Mouse (Mus musculus) cerebellum, postnatal 25 days (tissue): ENCODE measurements around the gene Arih2.
"Not testable (repeated sequence)": the region's sequence is repeated elsewhere in the genome, so short reads cannot be mapped to it uniquely, and the experiment has no call there.

Experiments
- DNase-seq, 2 experiments: peaks; one replicate each; pipeline ENCODE4 v3.0.0; 2021; ENCODE audit warnings: mixed read lengths in 2 of 2

Arih2 gene

DNA sequence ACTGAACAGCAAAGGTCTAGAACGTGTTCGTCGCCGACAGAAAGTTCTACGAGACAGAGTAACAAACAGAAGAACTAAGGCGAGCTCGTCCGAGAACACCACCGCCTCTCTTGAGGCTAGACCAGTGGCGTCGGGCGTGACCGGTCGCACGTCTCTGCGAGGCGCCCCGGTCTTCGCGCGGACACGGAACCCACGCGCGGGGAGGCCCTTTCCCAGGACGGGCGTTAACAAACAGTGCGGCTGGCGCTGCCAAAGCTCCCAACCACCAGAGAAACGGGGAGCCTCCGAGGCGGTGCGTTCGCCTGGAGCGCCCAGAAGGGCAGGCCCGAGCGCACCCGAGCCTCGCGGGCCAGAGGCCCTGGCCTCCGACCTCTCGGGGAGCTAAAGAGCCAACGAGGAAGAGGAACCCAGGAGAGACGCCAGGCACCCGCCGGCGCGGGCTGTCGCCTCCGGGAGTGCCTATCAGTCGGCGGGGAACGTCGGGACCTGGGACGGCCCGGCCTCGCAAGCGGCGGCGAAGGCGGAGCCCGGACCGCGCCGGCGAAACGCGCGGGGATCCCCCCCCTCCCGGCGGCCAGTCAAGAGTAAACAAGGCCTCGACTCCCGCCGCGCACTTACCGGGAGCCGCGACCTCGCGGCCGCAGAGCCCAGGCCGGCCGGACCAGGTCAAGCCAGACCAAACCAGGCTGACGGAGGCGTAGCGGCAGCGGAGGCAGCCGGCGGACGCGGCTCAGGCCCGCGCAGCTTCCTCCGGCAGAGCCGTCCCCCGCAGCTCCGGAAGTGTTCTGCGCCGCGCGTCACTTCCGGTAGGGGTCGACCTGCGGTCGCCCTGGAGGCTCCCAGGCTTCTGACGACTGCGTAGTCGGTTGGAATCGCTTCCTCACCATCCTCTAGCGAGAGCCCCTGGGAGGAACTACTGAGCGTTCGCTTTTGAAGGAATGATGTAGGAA lies at the start of gene Arih2:
Arih2 (minus strand) TSS at position 776 of the 950 bp plus-strand sequence.
- DNase-seq: peak; percentile 95

DNA sequence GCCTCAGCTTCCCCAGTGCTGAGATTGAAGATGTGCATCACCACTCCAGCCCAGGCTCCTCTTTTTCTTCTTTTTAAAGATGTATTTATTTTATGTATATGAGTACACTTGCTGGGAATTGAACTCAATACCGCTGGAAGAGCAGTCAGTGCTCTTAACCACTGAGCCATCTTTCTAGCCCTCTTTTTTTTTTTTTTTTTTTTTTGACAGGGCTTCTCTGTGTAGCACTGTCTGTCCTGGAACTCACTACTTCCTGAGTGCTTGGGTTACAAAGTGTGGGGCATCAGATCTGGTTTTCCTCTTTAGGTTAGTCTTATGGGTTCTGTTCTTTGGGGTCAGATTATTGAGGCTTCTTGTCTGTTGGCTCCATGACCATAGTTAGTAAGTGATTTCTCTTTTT lies 45.3 kb upstream of the Arih2 start:
- DNase-seq: no peak

DNA sequence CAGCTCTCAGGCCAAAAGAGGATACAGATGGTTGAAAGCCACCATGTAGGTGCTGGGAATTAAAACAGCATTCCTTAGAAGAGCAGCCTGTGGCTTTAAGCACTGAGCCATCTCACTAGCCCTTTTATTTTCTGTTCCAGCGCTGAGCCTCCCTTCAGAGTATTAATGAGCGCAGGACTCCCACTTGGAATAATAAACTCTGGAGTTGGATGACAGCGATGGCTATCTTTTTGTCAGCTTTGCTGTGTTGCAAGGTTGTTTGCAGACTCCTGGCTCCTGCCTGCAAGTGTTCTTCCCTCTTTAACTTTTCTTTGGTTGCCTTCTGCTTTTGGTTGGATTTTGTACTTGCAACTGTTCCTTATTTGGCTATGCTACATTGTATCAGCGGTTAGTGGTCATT lies 44.8 kb upstream of the Arih2 start:
- DNase-seq: no peak

DNA sequence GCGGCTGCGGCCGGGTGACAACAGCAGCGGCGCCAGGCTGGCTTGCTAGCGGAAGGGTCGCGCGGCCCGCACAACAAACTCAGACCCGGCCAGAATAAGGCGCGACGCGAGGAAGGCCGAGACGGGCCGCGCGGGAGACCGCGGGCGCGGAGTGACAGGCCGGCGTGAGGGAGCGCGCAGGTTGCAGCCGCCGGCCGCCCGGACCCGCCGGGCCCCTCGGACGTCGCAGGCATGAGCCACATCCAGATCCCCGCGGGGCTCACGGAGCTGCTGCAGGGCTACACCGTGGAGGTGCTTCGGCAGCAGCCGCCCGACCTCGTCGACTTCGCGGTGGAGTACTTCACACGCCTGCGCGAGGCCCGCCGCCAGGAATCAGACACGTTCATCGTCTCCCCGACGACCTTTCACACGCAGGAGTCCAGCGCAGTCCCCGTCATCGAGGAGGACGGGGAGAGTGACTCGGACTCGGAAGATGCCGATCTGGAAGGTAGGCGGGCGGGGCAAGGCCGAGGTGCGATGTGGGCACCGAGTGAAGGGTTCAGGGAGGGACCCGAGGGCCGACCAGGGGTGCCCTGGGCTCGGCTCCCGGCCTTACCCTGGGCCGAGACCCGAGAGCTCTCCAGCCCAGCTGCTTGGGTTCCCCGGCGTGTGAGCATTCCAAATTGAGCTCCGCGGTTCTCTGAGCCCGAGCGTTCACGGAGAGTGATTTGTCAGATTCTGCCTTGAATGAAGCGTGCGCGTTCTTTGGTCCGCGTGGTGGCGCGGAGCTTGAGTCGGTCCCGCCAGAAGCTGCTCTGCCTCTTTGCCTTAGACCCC lies 43.2 kb upstream of the Arih2 start:
- DNase-seq: peak; percentile 76 to 77

DNA sequence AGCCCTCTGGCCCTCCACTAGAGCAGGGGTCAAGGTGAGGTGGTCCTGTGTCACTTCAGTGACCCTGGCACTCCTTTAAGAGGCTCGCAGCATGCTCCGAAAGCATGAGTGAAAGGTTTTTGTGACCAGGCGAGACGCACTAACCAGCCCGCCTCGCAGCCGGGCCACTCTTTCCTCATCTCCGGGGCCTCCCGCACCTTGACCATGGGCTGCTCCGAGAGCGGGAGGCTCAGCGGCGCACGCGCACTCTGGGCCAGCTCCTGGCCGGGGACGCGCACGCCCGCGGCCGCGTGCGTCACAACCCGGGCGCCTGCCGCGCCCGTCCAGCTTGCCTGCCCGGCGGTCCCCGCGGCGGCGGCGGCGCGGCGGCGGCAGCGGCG lies 42.6 kb upstream of the Arih2 start:
- peak; percentile 96 to 97 for DNase-seq

- DNase-seq: no peak
These were observed 42.2 kb upstream of the Arih2 start for GRCm38 (mm10) chr9:108691371-108691770.

GRCm38 (mm10) chr9:108690914-108691313 lies 41.7 kb upstream of the Arih2 start:
- DNase-seq: peak in 1 of 2 experiments; percentile 22

DNA sequence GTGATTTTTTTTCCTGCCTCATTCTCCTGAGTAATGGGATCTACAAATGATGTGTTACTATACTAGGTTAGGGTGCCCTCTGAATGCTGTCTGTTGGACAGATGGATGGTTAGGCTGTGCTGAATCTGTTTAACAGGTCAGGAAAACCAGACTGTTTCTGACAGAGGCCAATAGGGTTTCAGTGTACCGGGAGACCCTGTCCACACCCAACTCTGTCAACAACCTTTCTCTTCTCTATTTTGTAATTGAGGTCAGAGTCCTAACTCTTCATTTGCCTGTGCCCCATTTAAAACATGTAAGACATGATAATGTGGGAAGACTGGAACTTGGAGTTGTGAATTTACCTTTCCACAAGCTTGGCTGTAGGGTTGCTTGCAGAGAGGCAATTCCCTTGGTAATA lies 40.8 kb upstream of the Arih2 start:
- DNase-seq: no peak

GRCm38 (mm10) chr9:108689106-108689505 lies 39.9 kb upstream of the Arih2 start, which contains the start of gene Prkar2a:
Gene Prkar2a, plus strand, starts transcription at chr9:108689314.
- DNase-seq: no peak

DNA sequence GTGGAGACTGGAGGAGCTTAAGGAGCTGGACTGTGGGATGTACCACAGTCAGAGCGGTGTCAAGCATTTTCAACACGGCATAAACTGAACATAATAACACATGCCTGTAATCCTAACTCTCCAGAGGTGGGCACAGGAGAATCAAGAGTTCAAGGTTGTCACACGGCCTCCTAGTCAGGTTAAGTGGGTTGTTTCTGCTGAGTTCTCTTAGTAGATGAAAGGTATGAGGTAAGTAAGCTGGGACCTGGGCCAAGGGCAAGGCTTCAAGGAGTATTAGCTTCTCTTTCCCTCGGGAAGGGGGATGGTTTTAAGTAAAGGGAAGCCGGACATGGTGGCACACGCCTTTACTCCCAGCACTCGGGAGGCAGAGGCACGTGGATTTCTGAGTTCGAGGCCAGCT lies 39.3 kb upstream of the Arih2 start:
- no peak for DNase-seq

- no peak for DNase-seq
These were observed 38.5 kb upstream of the Arih2 start for GRCm38 (mm10) chr9:108687686-108688085.

DNA sequence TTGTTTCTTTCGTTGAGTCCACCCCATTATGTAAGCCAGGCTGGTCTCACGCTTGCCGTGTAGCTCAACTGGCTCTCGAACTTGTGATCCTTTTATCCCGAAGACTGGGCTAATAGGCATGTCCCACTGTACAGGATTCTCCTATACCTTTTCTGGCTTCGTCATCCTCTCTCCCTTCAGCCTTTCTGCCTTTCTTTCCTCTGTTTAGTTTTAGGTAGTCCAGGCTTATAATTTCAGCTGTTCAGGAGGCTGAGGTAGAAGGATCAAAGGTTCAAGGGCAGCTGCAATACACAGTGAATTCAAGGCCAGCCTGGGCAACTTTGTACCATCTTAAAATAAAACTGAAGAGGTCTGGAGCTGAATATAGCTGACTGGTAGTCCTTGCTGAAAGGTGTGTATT lies 38.0 kb upstream of the Arih2 start:
- DNase-seq: no peak

DNA sequence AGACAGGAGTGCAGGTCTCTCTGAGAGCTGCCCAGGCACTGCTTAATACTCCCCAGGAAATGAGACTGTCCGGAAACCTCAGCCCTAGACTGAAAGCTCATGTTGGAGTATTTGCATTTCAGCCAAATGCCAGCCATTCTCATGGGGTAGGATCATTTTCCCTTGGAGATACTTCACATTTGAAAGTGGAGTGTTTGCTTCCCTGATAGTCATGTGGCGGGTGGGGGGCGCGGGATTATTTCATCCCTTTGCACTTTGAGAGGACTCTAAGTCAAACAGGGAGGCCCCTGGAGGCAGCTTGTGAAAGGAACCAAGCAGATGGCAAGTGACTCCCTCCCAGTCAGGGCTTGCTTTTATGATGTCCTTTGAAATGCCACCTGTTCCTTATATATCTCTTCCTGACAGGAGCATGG lies 37.3 kb upstream of the Arih2 start:
- peak; percentile 39 to 44 for DNase-seq

DNA sequence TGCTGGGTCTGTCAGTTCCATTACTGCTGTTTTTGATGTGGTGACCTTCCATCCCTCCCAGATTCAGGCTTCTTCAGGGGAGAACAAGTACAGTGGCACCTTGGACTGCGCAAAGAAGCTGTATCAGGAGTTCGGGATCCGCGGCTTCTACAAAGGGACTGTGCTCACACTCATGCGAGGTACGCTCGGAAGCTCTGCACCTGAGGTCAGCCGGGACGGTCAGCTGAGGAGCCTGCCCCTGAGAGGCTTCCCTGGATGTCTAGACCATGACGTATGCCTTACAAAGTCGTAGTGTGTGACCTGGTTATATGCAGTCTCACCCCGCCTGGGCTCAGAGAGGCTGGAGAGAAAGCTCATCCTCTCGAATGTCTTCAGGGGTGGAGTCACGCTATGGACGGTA lies 30.8 kb upstream of the Arih2 start:
- DNase-seq: no peak

GRCm38 (mm10) chr9:108673151-108673550 lies 24.0 kb upstream of the Arih2 start:
- no peak for DNase-seq

- no peak for DNase-seq
These were observed 20.7 kb upstream of the Arih2 start for GRCm38 (mm10) chr9:108669875-108670274.

DNA sequence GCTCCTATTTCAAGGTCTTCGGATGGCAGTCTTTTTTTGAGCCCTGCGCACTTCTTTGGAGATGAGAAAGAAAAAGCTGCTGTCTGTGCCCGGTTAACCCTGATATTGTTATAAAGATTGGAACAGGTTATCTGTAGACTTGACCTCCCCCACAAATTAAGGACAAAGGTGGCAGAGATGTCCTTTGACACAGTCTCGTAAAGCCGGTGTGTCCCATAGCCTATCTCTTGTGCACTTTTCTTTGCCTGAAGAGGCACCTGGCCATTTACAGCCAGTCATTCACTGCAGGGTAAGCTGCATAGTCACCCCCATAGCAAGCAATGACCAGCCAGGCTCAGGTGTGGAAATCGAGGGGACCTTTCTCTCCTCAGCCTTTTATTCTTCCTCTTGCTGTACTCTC lies 13.5 kb upstream of the Arih2 start:
- no peak for DNase-seq

GRCm38 (mm10) chr9:108661677-108662612 lies 12.8 kb upstream of the Arih2 start, which contains the start of gene Slc25a20:
Gene Slc25a20, plus strand, starts transcription at chr9:108662088.
- peak; percentile 61 to 83 for DNase-seq

GRCm38 (mm10) chr9:108655865-108656264 lies 6.7 kb upstream of the Arih2 start:
- DNase-seq: not testable (repeated sequence)

DNA sequence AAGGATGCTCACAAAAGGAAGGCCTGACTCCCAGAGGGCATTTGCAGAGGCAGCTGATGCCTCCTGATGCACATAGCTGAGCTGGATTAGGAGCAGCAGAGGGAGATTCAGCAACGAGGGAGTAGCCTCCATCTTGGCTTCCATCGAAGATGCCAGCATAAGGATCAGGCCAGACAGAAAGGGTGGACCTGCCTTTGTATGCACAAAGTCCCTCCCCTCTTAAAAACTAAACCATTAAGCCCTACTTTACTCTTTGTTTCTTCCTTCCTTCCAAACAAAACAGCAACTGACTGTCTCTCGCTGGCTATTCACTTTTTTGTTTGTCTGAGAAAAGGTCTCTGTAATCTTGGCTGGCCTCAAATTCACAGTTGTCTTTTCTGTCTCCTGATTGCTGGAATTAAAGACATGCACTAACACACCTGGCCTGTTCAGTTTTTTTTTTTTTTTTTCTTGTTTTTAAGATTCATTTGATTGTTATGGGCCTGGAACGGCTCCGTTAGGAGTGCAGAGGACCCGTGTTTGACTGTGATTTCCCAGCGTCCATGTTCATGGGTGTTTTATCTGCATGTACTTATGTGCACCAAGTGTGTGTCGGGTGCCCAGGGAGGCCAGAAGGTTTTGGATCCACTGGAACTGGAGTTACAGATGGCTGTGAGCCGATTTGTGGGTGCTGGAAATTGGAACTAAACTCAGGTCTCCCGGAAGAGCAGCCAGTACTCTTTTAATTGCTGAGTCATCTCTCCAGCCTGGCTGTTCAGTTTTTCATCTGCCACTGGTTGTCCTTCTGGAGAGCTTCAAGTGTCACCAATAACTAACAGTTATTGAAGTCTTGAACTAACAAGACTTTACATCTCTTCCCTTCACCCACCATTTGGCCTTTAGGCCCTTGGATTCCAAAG lies 5.6 kb upstream of the Arih2 start:
- no peak for DNase-seq
